Mouse (Mus musculus) E14TG2a.4 (cell line): ENCODE measurements around the gene Clec12a.

Experiments
- CTCF ChIP-seq: conservative IDR thresholded peaks from 2 replicates; pipeline ENCODE4 v1.5.1; 2014; ENCODE audit warnings: low read length
- NANOG ChIP-seq: IDR thresholded peaks from 2 replicates; pipeline ENCODE4 v1.6.1; 2014; ENCODE audit warnings: borderline replicate concordance, low read length, mixed read lengths
- POU5F1 ChIP-seq: IDR thresholded peaks from 2 replicates; pipeline ENCODE4 v1.6.1; 2014; ENCODE audit warnings: low read length, borderline replicate concordance

- no peak for TF ChIP-seq CTCF
- TF ChIP-seq POU5F1, result no peak
- no peak for TF ChIP-seq NANOG
These were observed 24.1 kb upstream of the Clec12a start for GRCm38 (mm10) chr6:129318395-129318794.
